Mouse (Mus musculus) olfactory bulb, adult 2 months (tissue): ENCODE measurements at regions not wholly inside any gene's neighbourhood (a gene's known extent, or its start where the extent isn't known, plus 50 kb on each side); places are given as distances from the start of the nearest gene placed in this dataset.

Experiments
- CTCF ChIP-seq: fragments of 200-500 bp; IDR thresholded peaks from 2 replicates; pipeline ENCODE4 v1.5.1; 2012; ENCODE audit warnings: low read depth, mild to moderate bottlenecking, low read length, moderate library complexity; ENCODE audit not compliant: insufficient read depth
- POLR2A ChIP-seq: fragments of 200-500 bp; IDR thresholded peaks from 2 replicates; pipeline ENCODE4 v1.6.1; 2012; ENCODE audit warnings: mild to moderate bottlenecking, low read depth, low read length, moderate library complexity; ENCODE audit not compliant: insufficient read depth

DNA sequence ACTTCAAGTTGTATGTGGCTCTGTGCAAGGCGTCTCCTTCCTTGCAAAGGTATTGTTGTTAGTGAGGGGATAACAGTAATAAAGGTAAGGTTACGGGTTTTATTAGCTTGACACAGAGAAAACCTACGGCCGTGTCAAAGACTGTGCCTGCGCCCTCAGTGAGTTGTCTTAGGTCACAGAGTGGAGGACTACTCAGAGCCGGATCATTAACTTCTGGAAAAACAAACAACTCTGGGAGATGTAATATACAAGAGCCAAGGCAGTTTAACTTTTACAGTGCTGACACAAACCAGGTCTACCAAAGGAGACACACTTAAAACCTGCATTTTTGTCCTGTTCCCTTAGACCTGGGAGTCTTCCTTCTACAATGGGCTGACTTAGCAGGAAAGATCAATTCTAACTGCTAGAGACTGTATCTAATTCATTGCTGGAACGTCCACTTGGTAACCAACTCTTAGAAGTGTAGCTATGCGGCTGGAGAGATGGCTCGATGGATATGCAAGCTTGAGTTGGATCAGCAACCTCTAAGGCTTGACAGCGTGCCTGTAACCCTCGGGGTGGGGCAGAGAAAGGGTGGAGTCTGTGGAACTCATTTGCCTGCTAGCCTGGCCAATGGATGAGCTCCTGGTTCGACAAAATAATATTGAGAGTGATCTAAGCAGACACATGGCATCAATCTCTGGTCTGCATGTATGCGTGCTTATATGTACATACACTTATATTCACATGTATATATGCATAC is 115.5 kb upstream of the Adgrl2 start:
- TF ChIP-seq CTCF (no peak), POLR2A (no peak)
